ENCODE assay signal across 8 mouse cellular contexts in genomic region chr19:7239574-7239973, GRCm38 (mm10). TPM values are rescaled to one million over a fixed set of nuclear protein-coding genes. Genes with fewer than 3 reads are reported as not detected.
DNase-seq lines count a peak whose midpoint lies in the region; ATAC-seq and TF ChIP-seq lines count a peak whose summit lies in the region.

No protein-coding gene starts in this region.

- no peaks in the 10 kb centered on the region for H3K27me3 ChIP-seq in kidney, embryonic 14.5 days (ENCODE audit: control insufficient read depth, insufficient read depth, low read length)
- H3K27me3 ChIP-seq in hindbrain, embryonic 15.5 days, result no peaks in the 10 kb centered on the region
- H3K27me3 ChIP-seq in midbrain, embryonic 14.5 days (ENCODE audit: control insufficient read depth, insufficient read depth, low read length), result no peaks in the 10 kb centered on the region

- no peak for DNase-seq in kidney, postnatal 36 days
- no peak for DNase-seq in midbrain, embryonic 14.5 days
- no peak for DNase-seq in left cerebral cortex, adult 8-10 months (ENCODE audit: low spot score in 2 of 2)
- DNase-seq in kidney, postnatal 4 days, result no peak
- DNase-seq in MN1 (ENCODE audit: low spot score), result no peak

- no peak for ATAC-seq in kidney, embryonic 14.5 days (ENCODE audit: low FRiP score, low TSS enrichment)
- no peak for ATAC-seq in hindbrain, embryonic 15.5 days (ENCODE audit: low FRiP score, low read depth)
- no peak for ATAC-seq in midbrain, embryonic 14.5 days (ENCODE audit: low FRiP score, low TSS enrichment)

- TF ChIP-seq CTCF in cortical plate, adult 2 months (IDR thresholded peaks at IDR 0.05; ENCODE audit: extremely low read depth, insufficient read depth, low read length), result no peak

- peak overlapping the region; percentile 59 for H3K4me3 ChIP-seq in kidney, embryonic 14.5 days (ENCODE audit: low read length)
- peak overlapping the region; percentile 90 for H3K4me3 ChIP-seq in cortical plate, adult 2 months (ENCODE audit: insufficient read depth, low read length)
- H3K4me3 ChIP-seq in hindbrain, embryonic 15.5 days, result peak overlapping the region; percentile 74
- peak overlapping the region; percentile 62 for H3K4me3 ChIP-seq in midbrain, embryonic 14.5 days (replicated peaks; ENCODE audit: low read depth, low read length)

- H3K4me2 ChIP-seq in kidney, embryonic 14.5 days (replicated peaks; ENCODE audit: low read depth, low read length), result peak overlapping the region; percentile 80
- peak overlapping the region; percentile 96 for H3K4me2 ChIP-seq in hindbrain, embryonic 15.5 days
- peak overlapping the region; percentile 92 for H3K4me2 ChIP-seq in midbrain, embryonic 14.5 days (ENCODE audit: low read length)

- peak overlapping the region; percentile 74; the same call in 1 of the 2 replicates for H3K9ac ChIP-seq in kidney, embryonic 14.5 days (ENCODE audit: low read depth, low read length)
- peak overlapping the region; percentile 78 for H3K9ac ChIP-seq in hindbrain, embryonic 15.5 days
- peak overlapping the region; percentile 69; the same call in 1 of the 2 replicates for H3K9ac ChIP-seq in midbrain, embryonic 14.5 days (replicated peaks; ENCODE audit: low read length)

- H3K27ac ChIP-seq in kidney, embryonic 14.5 days (ENCODE audit: low read depth, low read length), result no peak overlapping the region
- no peak overlapping the region for H3K27ac ChIP-seq in cortical plate, adult 2 months (ENCODE audit: insufficient read depth, low read length)
- H3K27ac ChIP-seq in hindbrain, embryonic 15.5 days (replicated peaks), result no peak overlapping the region
- H3K27ac ChIP-seq in midbrain, embryonic 14.5 days (replicated peaks; ENCODE audit: low read depth, low read length), result no peak overlapping the region

- peaks cover 12% of the 10 kb centered on the region for H3K4me1 ChIP-seq in kidney, embryonic 14.5 days (ENCODE audit: control insufficient read depth, insufficient read depth, low read length)
- peaks cover 2% of the 10 kb centered on the region; the same call in 1 of the 2 replicates for H3K4me1 ChIP-seq in cortical plate, adult 2 months (ENCODE audit: control insufficient read depth, insufficient read depth, low read length)
- peaks cover 27% of the 10 kb centered on the region for H3K4me1 ChIP-seq in hindbrain, embryonic 15.5 days (replicated peaks)
- H3K4me1 ChIP-seq in midbrain, embryonic 14.5 days (ENCODE audit: control insufficient read depth, insufficient read depth, low read length), result peaks cover 8% of the 10 kb centered on the region; the same call in 1 of the 2 replicates

- H3K9me3 ChIP-seq in kidney, embryonic 14.5 days (ENCODE audit: control insufficient read depth, low read length), result no peaks in the 10 kb centered on the region
- no peaks in the 10 kb centered on the region for H3K9me3 ChIP-seq in hindbrain, embryonic 15.5 days
- H3K9me3 ChIP-seq in midbrain, embryonic 14.5 days (ENCODE audit: control insufficient read depth, low read length), result no peaks in the 10 kb centered on the region

- peaks cover 20% of the 10 kb centered on the region; the same call in 1 of the 2 replicates for H3K36me3 ChIP-seq in kidney, embryonic 14.5 days (ENCODE audit: control insufficient read depth, insufficient read depth, low read length)
- H3K36me3 ChIP-seq in hindbrain, embryonic 15.5 days, result no peaks in the 10 kb centered on the region
- 0 out of 2 replicates have a peak, but pooled peaks cover 6% of the 10 kb centered on the region for H3K36me3 ChIP-seq in midbrain, embryonic 14.5 days (ENCODE audit: control insufficient read depth, insufficient read depth, low read length)

- 87% methylated on average over 3 of the region's 3 CpGs for WGBS in kidney, embryonic 14.5 days
- 84% methylated on average over 3 of the region's 3 CpGs for WGBS in hindbrain, embryonic 15.5 days
- WGBS in midbrain, embryonic 14.5 days, result 86% methylated on average over 3 of the region's 3 CpGs

- no peak for TF ChIP-seq POLR2A in cortical plate, adult 2 months (IDR thresholded peaks at IDR 0.05; ENCODE audit: extremely low read depth, insufficient read depth, low read length)

RNA-seq across cellular contexts. Expression of gene Naa40, which starts 1.4 kb away (rescaled TPM):
- polyA plus RNA-seq in kidney, embryonic 14.5 days (2014; fragmentation: Nextera tagmentation; extraction: Ambion mirVana), result 57.8 and 90.7 TPM in 2 replicates
- 62.4 and 64.7 TPM in 2 replicates for polyA plus RNA-seq in cortical plate, adult 2 months (2012; rRNA removed)
- polyA plus RNA-seq in hindbrain, embryonic 15.5 days (2015; fragmentation: Nextera tagmentation; extraction: Ambion mirVana), result 62.2 and 66.2 TPM in 2 replicates
- polyA plus RNA-seq in midbrain, embryonic 14.5 days (2014; fragmentation: Nextera tagmentation; extraction: Ambion mirVana), result 68.6 and 77.8 TPM in 2 replicates
- 10 to 100 TPM; 30.6 to 39.2 (median 32.3) TPM for total RNA-seq in left cerebral cortex, adult 8-10 months (2022)

RNA-seq across cellular contexts. Expression of gene Cox8a, which starts 22.2 kb away (rescaled TPM):
- 1,171 and 1,487 TPM in 2 replicates for polyA plus RNA-seq in kidney, embryonic 14.5 days (2014; fragmentation: Nextera tagmentation; extraction: Ambion mirVana)
- polyA plus RNA-seq in cortical plate, adult 2 months (2012; rRNA removed), result 1,448 and 1,495 TPM in 2 replicates
- polyA plus RNA-seq in hindbrain, embryonic 15.5 days (2015; fragmentation: Nextera tagmentation; extraction: Ambion mirVana), result 1,050 and 1,125 TPM in 2 replicates
- polyA plus RNA-seq in midbrain, embryonic 14.5 days (2014; fragmentation: Nextera tagmentation; extraction: Ambion mirVana), result 921 and 1,195 TPM in 2 replicates
- 1,000 to 10,000 TPM; 1,021 to 1,102 (median 1,060) TPM for total RNA-seq in left cerebral cortex, adult 8-10 months (2022)

RNA-seq across cellular contexts. Expression of gene Rcor2, which starts 27.6 kb away (rescaled TPM):
- polyA plus RNA-seq in kidney, embryonic 14.5 days (2014; fragmentation: Nextera tagmentation; extraction: Ambion mirVana), result 9.8 and 16.0 TPM in 2 replicates
- 18.9 and 21.8 TPM in 2 replicates for polyA plus RNA-seq in cortical plate, adult 2 months (2012; rRNA removed)
- polyA plus RNA-seq in hindbrain, embryonic 15.5 days (2015; fragmentation: Nextera tagmentation; extraction: Ambion mirVana), result 24.0 and 32.1 TPM in 2 replicates
- 23.1 and 26.6 TPM in 2 replicates for polyA plus RNA-seq in midbrain, embryonic 14.5 days (2014; fragmentation: Nextera tagmentation; extraction: Ambion mirVana)
- total RNA-seq in left cerebral cortex, adult 8-10 months (2022), result 10 to 100 TPM; 15.5 to 17.6 (median 15.6) TPM

RNA-seq across cellular contexts. Expression of gene Otub1, which starts 33.5 kb away (rescaled TPM):
- polyA plus RNA-seq in kidney, embryonic 14.5 days (2014; fragmentation: Nextera tagmentation; extraction: Ambion mirVana), result 237 and 255 TPM in 2 replicates
- polyA plus RNA-seq in cortical plate, adult 2 months (2012; rRNA removed), result 265 TPM in 2 replicates
- 233 and 239 TPM in 2 replicates for polyA plus RNA-seq in hindbrain, embryonic 15.5 days (2015; fragmentation: Nextera tagmentation; extraction: Ambion mirVana)
- polyA plus RNA-seq in midbrain, embryonic 14.5 days (2014; fragmentation: Nextera tagmentation; extraction: Ambion mirVana), result 244 and 263 TPM in 2 replicates
- 100 to 1,000 TPM; 267 to 296 (median 278) TPM for total RNA-seq in left cerebral cortex, adult 8-10 months (2022)
